Mouse (Mus musculus): ENCODE results near the gene Cacna2d4. TPM values are rescaled to one million over a fixed set of nuclear protein-coding genes. Genes with fewer than 3 reads are reported as not detected.

Gene Cacna2d4
- total and polyA plus RNA-seq, 2 experiments from 2014 or later = 0.48 to 0.62 TPM

- H3K9ac ChIP-seq = no peak overlapping the region
- WGBS = 87% methylated on average over 2 of the region's 2 CpGs
- H3K36me3 ChIP-seq (ENCODE audit: insufficient read depth) = no peaks in the 10 kb centered on the region
- TF ChIP-seq CTCF (IDR thresholded peaks at IDR 0.05; ENCODE audit: low read depth) = no peak
- H3K4me1 ChIP-seq (ENCODE audit: insufficient read depth) = no peaks in the 10 kb centered on the region
- ATAC-seq = no peak
- no peak overlapping the region for H3K4me3 ChIP-seq (ENCODE audit: low read depth, low read length)
- no peaks in the 10 kb centered on the region for H3K27me3 ChIP-seq (ENCODE audit: insufficient read depth, low read length)
- H3K4me2 ChIP-seq (ENCODE audit: low read depth) = no peak overlapping the region
- DNase-seq = no peak
- no peaks in the 10 kb centered on the region for H3K9me3 ChIP-seq (ENCODE audit: low read length)
- no peak overlapping the region for H3K27ac ChIP-seq (ENCODE audit: low read depth, low read length)
Observed at GRCm38 (mm10) chr6:119377613-119378012, 141.3 kb downstream of the Cacna2d4 start.

DNA sequence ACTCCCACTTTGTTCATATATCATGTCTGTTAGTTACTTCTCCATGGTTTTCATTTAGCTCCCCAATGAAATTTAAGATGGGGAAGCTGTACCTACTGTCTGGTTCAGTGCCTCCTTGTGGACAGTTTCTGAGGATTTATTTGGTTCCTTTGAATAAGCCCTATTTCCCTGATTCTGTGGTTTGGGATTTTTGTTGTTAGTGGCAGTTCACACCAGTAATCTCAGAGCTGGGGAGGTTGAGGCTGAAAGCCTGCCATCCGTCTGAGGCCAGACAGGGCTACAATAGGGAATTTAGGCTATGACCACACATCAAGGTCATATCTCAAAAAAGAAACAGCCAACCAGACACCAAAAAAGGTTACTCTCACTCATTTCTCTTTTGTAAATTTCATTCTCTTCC lies 142.3 kb downstream of the Cacna2d4 start:
- H3K9me3 ChIP-seq (ENCODE audit: low read length) = no peaks in the 10 kb centered on the region
- H3K4me1 ChIP-seq (ENCODE audit: insufficient read depth) = no peaks in the 10 kb centered on the region
- no peak for DNase-seq
- no peaks in the 10 kb centered on the region for H3K27me3 ChIP-seq (ENCODE audit: insufficient read depth, low read length)
- no peak overlapping the region for H3K4me3 ChIP-seq (ENCODE audit: low read depth, low read length)
- no peak overlapping the region for H3K27ac ChIP-seq (ENCODE audit: low read depth, low read length)
- H3K4me2 ChIP-seq (ENCODE audit: low read depth) = no peak overlapping the region
- ATAC-seq = no peak
- no peak for TF ChIP-seq CTCF (IDR thresholded peaks at IDR 0.05; ENCODE audit: low read depth)
- 79% methylated on average over 1 of the region's 1 CpGs for WGBS
- H3K36me3 ChIP-seq (ENCODE audit: insufficient read depth) = no peaks in the 10 kb centered on the region
- H3K9ac ChIP-seq = no peak overlapping the region

DNA sequence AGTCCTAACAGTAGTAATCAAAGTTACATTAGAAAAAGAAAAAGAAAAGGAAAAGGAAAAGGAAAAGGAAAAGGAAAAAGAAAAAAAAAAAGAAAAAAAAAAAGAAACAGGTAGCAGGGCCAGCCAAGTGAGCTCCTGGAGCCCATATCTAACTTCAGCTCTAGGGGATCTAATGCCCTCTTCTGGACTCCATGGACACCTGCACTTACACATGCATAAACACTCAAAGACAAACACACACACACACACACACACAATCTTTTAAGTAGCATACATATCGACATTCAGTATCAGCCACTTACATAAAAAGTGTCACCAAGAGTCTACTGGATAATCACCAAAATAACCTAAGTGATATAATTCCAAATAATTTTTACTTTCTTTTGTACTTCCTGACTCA lies 149.3 kb downstream of the Cacna2d4 start:
- 98% methylated on average over 1 of the region's 1 CpGs for WGBS
- Histone ChIP-seq H3K9ac (no peak overlapping the region), H3K27ac (ENCODE audit: low read depth, low read length) (no peak overlapping the region), H3K27me3 (ENCODE audit: insufficient read depth, low read length) (no peaks in the 10 kb centered on the region), H3K4me2 (ENCODE audit: low read depth) (no peak overlapping the region), H3K36me3 (ENCODE audit: insufficient read depth) (no peaks in the 10 kb centered on the region), H3K9me3 (ENCODE audit: low read length) (no peaks in the 10 kb centered on the region), H3K4me1 (ENCODE audit: insufficient read depth) (peaks cover 5% of the 10 kb centered on the region; the same call in 1 of the 2 replicates), H3K4me3 (ENCODE audit: low read depth, low read length) (no peak overlapping the region)
- DNase-seq (no peak), ATAC-seq (no peak)
- no peak for TF ChIP-seq CTCF (IDR thresholded peaks at IDR 0.05; ENCODE audit: low read depth)

- ATAC-seq (no peak), DNase-seq (no peak)
- no peak overlapping the region for H3K4me3 ChIP-seq (ENCODE audit: low read depth, low read length)
- H3K4me1 ChIP-seq (ENCODE audit: insufficient read depth) = peaks cover 5% of the 10 kb centered on the region; the same call in 1 of the 2 replicates
- H3K36me3 ChIP-seq (ENCODE audit: insufficient read depth) = no peaks in the 10 kb centered on the region
- no peak overlapping the region for H3K4me2 ChIP-seq (ENCODE audit: low read depth)
- WGBS = 91% methylated on average over 4 of the region's 4 CpGs
- no peaks in the 10 kb centered on the region for H3K9me3 ChIP-seq (ENCODE audit: low read length)
- no peak overlapping the region for H3K9ac ChIP-seq
- no peak overlapping the region for H3K27ac ChIP-seq (ENCODE audit: low read depth, low read length)
- no peak for TF ChIP-seq CTCF (IDR thresholded peaks at IDR 0.05; ENCODE audit: low read depth)
- no peaks in the 10 kb centered on the region for H3K27me3 ChIP-seq (ENCODE audit: insufficient read depth, low read length)
Observed at GRCm38 (mm10) chr6:119386421-119386820, 150.1 kb downstream of the Cacna2d4 start.

GRCm38 (mm10) chr6:119386821-119387220 lies 150.5 kb downstream of the Cacna2d4 start:
- ATAC-seq (no peak), DNase-seq (no peak)
- 82% methylated on average over 1 of the region's 1 CpGs for WGBS
- H3K4me3 ChIP-seq (ENCODE audit: low read depth, low read length) = no peak overlapping the region
- TF ChIP-seq CTCF (IDR thresholded peaks at IDR 0.05; ENCODE audit: low read depth) = no peak
- peak overlapping the region; percentile 81; the same call in 1 of the 2 replicates for H3K4me2 ChIP-seq (ENCODE audit: low read depth)
- no peaks in the 10 kb centered on the region for H3K9me3 ChIP-seq (ENCODE audit: low read length)
- peaks cover 5% of the 10 kb centered on the region; the same call in 1 of the 2 replicates for H3K4me1 ChIP-seq (ENCODE audit: insufficient read depth)
- H3K27me3 ChIP-seq (ENCODE audit: insufficient read depth, low read length) = no peaks in the 10 kb centered on the region
- no peak overlapping the region for H3K9ac ChIP-seq
- H3K36me3 ChIP-seq (ENCODE audit: insufficient read depth) = no peaks in the 10 kb centered on the region
- H3K27ac ChIP-seq (ENCODE audit: low read depth, low read length) = no peak overlapping the region

DNA sequence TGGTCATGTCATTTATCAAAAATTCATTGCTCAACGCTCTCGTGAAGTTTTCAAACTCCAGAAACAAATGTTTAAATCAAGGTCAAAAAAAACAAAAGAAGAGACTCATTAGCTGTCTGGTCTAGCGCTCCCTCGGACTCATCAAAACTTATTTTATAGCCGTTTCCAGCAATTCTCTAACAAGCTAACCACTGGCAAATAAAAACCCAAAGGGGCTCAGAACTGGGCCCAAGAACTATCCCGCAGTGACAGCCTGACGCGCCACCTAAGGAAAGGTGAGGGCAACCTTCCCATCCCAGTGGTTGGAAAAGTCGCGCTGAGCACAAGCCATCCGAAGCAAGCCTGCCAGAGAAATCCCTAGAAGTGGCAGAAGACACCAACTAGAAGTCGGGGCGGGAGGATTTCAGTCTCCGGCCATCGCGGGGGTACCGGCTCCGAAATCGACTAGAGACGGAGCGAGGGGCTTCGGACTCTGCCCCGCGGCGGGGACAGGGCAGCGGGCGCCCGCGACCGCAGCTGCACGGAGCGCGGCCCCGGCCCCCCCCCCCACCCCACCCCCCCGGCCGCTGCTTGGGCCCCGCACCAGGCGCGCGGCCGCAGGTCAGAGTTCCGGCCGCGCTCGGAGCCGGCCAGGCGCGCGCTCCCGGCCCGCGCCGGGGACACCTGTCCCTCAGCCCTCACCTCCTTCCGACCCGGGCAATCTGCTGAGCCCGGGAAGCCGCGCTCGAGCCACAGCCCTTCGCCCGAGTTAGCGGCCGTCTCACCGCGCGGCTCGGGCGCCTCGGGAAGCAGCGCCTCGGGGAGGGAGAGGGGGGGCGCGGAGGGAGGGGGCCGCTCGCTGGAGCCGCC lies 151.7 kb downstream of the Cacna2d4 start:
- Histone ChIP-seq H3K27ac (ENCODE audit: low read depth, low read length) (peak overlapping the region; percentile 86), H3K4me3 (ENCODE audit: low read depth, low read length) (peak overlapping the region; percentile 88), H3K9me3 (ENCODE audit: low read length) (no peaks in the 10 kb centered on the region), H3K4me1 (ENCODE audit: insufficient read depth) (peaks cover 5% of the 10 kb centered on the region; the same call in 1 of the 2 replicates), H3K27me3 (ENCODE audit: insufficient read depth, low read length) (no peaks in the 10 kb centered on the region), H3K36me3 (ENCODE audit: insufficient read depth) (no peaks in the 10 kb centered on the region), H3K4me2 (ENCODE audit: low read depth) (peak overlapping the region; percentile 81), H3K9ac (peak overlapping the region; percentile 73)
- peak; percentile 18; the same call in 1 of the 2 replicates for TF ChIP-seq CTCF (IDR thresholded peaks at IDR 0.05; ENCODE audit: low read depth)
- ATAC-seq (peak; percentile 62), DNase-seq (peak; percentile 28)
- under 1% methylated on average over 42 of the region's 76 CpGs for whole genome bisulfite sequencing

GRCm38 (mm10) chr6:119388650-119389012 lies 152.3 kb downstream of the Cacna2d4 start:
- no peak for TF ChIP-seq CTCF (IDR thresholded peaks at IDR 0.05; ENCODE audit: low read depth)
- Histone ChIP-seq H3K9me3 (ENCODE audit: low read length) (no peaks in the 10 kb centered on the region), H3K27ac (ENCODE audit: low read depth, low read length) (peak overlapping the region; percentile 86), H3K4me1 (ENCODE audit: insufficient read depth) (peaks cover 5% of the 10 kb centered on the region; the same call in 1 of the 2 replicates), H3K27me3 (ENCODE audit: insufficient read depth, low read length) (no peaks in the 10 kb centered on the region), H3K36me3 (ENCODE audit: insufficient read depth) (no peaks in the 10 kb centered on the region), H3K4me3 (ENCODE audit: low read depth, low read length) (peak overlapping the region; percentile 88), H3K9ac (peak overlapping the region; percentile 73), H3K4me2 (ENCODE audit: low read depth) (peak overlapping the region; percentile 81)
- DNase-seq (peak; percentile 99), ATAC-seq (peak; percentile 99)
- WGBS = under 1% methylated on average over 49 of the region's 53 CpGs

Data from forebrain, postnatal 0 days (tissue).